ENCODE assay signal across 13 mouse cellular contexts in genomic region chr4:3062027-3062605, GRCm38 (mm10).
A peak's percentile ranks its signal among the peaks of the same experiment; 100 is the strongest.
DNase-seq lines count a peak whose midpoint lies in the region; ATAC-seq lines count a peak whose summit lies in the region.
"Had no signal": no experiment of that assay in that cellular context is flagged by ENCODE, and none has a peak within 500 bp of the region (broad histone marks: within the 10 kb centered on the region; RNA-seq: fewer than 3 reads in every experiment).

No protein-coding gene starts in this region.

- DNase-seq in kidney, adult 18-20 months, result peak; percentile 1
- DNase-seq in ovary, adult 18-20 months (ENCODE audit: low spot score), result peak; percentile 1
- no peak for DNase-seq in ovary, postnatal 10 days (ENCODE audit: low spot score)
- DNase-seq in gastrocnemius, postnatal 10 days, result peak; percentile 2
- peak; percentile 4 for DNase-seq in gastrocnemius, postnatal 25 days
- DNase-seq: cerebellum, postnatal 10 days; lung, postnatal 36 days had no signal

- H3K9ac ChIP-seq in kidney, embryonic 14.5 days (ENCODE audit: low read depth, low read length), result no peak overlapping the region
- H3K9ac ChIP-seq in hindbrain, embryonic 16.5 days (ENCODE audit: low read depth, low read length), result no peak overlapping the region
- H3K9ac ChIP-seq: limb, embryonic 15.5 days had no signal

- H3K4me1 ChIP-seq in kidney, embryonic 14.5 days (ENCODE audit: control insufficient read depth, insufficient read depth, low read length), result no peaks in the 10 kb centered on the region
- no peaks in the 10 kb centered on the region for H3K4me1 ChIP-seq in hindbrain, embryonic 16.5 days (ENCODE audit: control insufficient read depth, insufficient read depth, low read depth, low read length)
- H3K4me1 ChIP-seq: hindbrain, embryonic 10.5 days; limb, embryonic 15.5 days had no signal

- 74% methylated on average over 2 of the region's 2 CpGs for WGBS in kidney, embryonic 14.5 days
- 68% methylated on average over 2 of the region's 2 CpGs for WGBS in hindbrain, embryonic 16.5 days

- ATAC-seq in kidney, embryonic 14.5 days (ENCODE audit: low FRiP score, low TSS enrichment), result no peak
- ATAC-seq in hindbrain, embryonic 16.5 days, result no peak
- ATAC-seq: intestine, embryonic 16.5 days; Patski had no signal

- no peak overlapping the region for H3K27ac ChIP-seq in kidney, embryonic 14.5 days (ENCODE audit: low read depth, low read length)
- no peak overlapping the region for H3K27ac ChIP-seq in hindbrain, embryonic 16.5 days (ENCODE audit: low read depth, low read length)
- H3K27ac ChIP-seq: hindbrain, embryonic 10.5 days; limb, embryonic 15.5 days had no signal

- H3K4me2 ChIP-seq in kidney, embryonic 14.5 days (replicated peaks; ENCODE audit: low read depth, low read length), result no peak overlapping the region
- H3K4me2 ChIP-seq in hindbrain, embryonic 16.5 days (ENCODE audit: low read length), result no peak overlapping the region
- H3K4me2 ChIP-seq: limb, embryonic 15.5 days had no signal

- no peaks in the 10 kb centered on the region for H3K27me3 ChIP-seq in kidney, embryonic 14.5 days (ENCODE audit: control insufficient read depth, insufficient read depth, low read length)
- H3K27me3 ChIP-seq in hindbrain, embryonic 16.5 days (replicated peaks; ENCODE audit: control insufficient read depth, insufficient read depth, low read length), result no peaks in the 10 kb centered on the region
- H3K27me3 ChIP-seq: limb, embryonic 15.5 days; Patski had no signal

- peaks cover 66% of the 10 kb centered on the region for H3K9me3 ChIP-seq in kidney, embryonic 14.5 days (ENCODE audit: control insufficient read depth, low read length)
- peaks cover 71% of the 10 kb centered on the region for H3K9me3 ChIP-seq in hindbrain, embryonic 16.5 days (ENCODE audit: control insufficient read depth, low read length)

- no peak overlapping the region for H3K4me3 ChIP-seq in kidney, embryonic 14.5 days (ENCODE audit: low read length)
- H3K4me3 ChIP-seq in hindbrain, embryonic 16.5 days (ENCODE audit: low read length), result no peak overlapping the region
- H3K4me3 ChIP-seq: hindbrain, embryonic 10.5 days; limb, embryonic 15.5 days had no signal

- H3K36me3 ChIP-seq in kidney, embryonic 14.5 days (ENCODE audit: control insufficient read depth, insufficient read depth, low read length), result no peaks in the 10 kb centered on the region
- no peaks in the 10 kb centered on the region for H3K36me3 ChIP-seq in hindbrain, embryonic 16.5 days (ENCODE audit: control insufficient read depth, insufficient read depth, low read length)
- H3K36me3 ChIP-seq: hindbrain, embryonic 10.5 days; limb, embryonic 15.5 days had no signal
